Mouse (Mus musculus) CD4-positive helper T cell, adult 2 months (primary cell): ENCODE data around the gene Hip1.

Experiments
- DNase-seq: peaks from one replicate; pipeline ENCODE4 v3.0.0-alpha.2; 2012; ENCODE audit warnings: low read depth, missing footprints, low spot score

The Hip1 gene

GRCm38 (mm10) chr5:135451100-135451499 lies 93.8 kb downstream of the Hip1 start:
- DNase-seq: no peak

GRCm38 (mm10) chr5:135445755-135446154 lies 99.2 kb downstream of the Hip1 start:
- no peak for DNase-seq

GRCm38 (mm10) chr5:135442430-135442829 lies 102.5 kb downstream of the Hip1 start:
- DNase-seq: no peak

- no peak for DNase-seq
Measured at GRCm38 (mm10) chr5:135435039-135435438, 109.9 kb downstream of the Hip1 start.

- DNase-seq: no peak
Measured at GRCm38 (mm10) chr5:135433861-135434260, 111.1 kb downstream of the Hip1 start.

- no peak for DNase-seq
Measured at GRCm38 (mm10) chr5:135431111-135431510, 113.8 kb downstream of the Hip1 start.

- no peak for DNase-seq
Measured at GRCm38 (mm10) chr5:135428786-135429185, 116.1 kb downstream of the Hip1 start.

GRCm38 (mm10) chr5:135410266-135410665 lies 134.7 kb downstream of the Hip1 start:
- no peak for DNase-seq

GRCm38 (mm10) chr5:135408114-135408513 lies 136.8 kb downstream of the Hip1 start:
- no peak for DNase-seq

GRCm38 (mm10) chr5:135405437-135405836 lies 139.5 kb downstream of the Hip1 start:
- no peak for DNase-seq

- DNase-seq: no peak
Measured at GRCm38 (mm10) chr5:135404623-135405022, 140.3 kb downstream of the Hip1 start.

GRCm38 (mm10) chr5:135400244-135400643 lies 144.7 kb downstream of the Hip1 start:
- peak; percentile 60 for DNase-seq

GRCm38 (mm10) chr5:135399382-135399781 lies 145.5 kb downstream of the Hip1 start:
- DNase-seq: no peak

- DNase-seq: peak; percentile 56
Measured at GRCm38 (mm10) chr5:135395826-135396225, 149.1 kb downstream of the Hip1 start.

- peak; percentile 96 for DNase-seq
Measured at GRCm38 (mm10) chr5:135394004-135394823, 150.7 kb downstream of the Hip1 start, which contains the start of gene Pom121. Pom121 (minus strand) TSS chr5:135394546.

GRCm38 (mm10) chr5:135383771-135384170 lies 161.1 kb downstream of the Hip1 start:
- no peak for DNase-seq

GRCm38 (mm10) chr5:135382746-135383145 lies 162.2 kb downstream of the Hip1 start:
- no peak for DNase-seq

GRCm38 (mm10) chr5:135381356-135381925 lies 163.5 kb downstream of the Hip1 start:
- no peak for DNase-seq

GRCm38 (mm10) chr5:135380681-135381080 lies 164.2 kb downstream of the Hip1 start:
- DNase-seq: no peak

- DNase-seq: no peak
Measured at GRCm38 (mm10) chr5:135376341-135376740, 168.6 kb downstream of the Hip1 start.

- no peak for DNase-seq
Measured at GRCm38 (mm10) chr5:135375167-135375566, 169.8 kb downstream of the Hip1 start.

- DNase-seq: no peak
Measured at GRCm38 (mm10) chr5:135373601-135374000, 171.3 kb downstream of the Hip1 start.

- DNase-seq: no peak
Measured at GRCm38 (mm10) chr5:135371195-135371594, 173.7 kb downstream of the Hip1 start.
